Mouse (Mus musculus): Measurements from ENCODE around the gene Aip. TPM values are rescaled to one million over a fixed set of nuclear protein-coding genes. Genes with fewer than 3 reads are reported as not detected.

Aip gene
- polyA plus RNA-seq, 1 experiment from 2014 or later = 104 TPM

DNA sequence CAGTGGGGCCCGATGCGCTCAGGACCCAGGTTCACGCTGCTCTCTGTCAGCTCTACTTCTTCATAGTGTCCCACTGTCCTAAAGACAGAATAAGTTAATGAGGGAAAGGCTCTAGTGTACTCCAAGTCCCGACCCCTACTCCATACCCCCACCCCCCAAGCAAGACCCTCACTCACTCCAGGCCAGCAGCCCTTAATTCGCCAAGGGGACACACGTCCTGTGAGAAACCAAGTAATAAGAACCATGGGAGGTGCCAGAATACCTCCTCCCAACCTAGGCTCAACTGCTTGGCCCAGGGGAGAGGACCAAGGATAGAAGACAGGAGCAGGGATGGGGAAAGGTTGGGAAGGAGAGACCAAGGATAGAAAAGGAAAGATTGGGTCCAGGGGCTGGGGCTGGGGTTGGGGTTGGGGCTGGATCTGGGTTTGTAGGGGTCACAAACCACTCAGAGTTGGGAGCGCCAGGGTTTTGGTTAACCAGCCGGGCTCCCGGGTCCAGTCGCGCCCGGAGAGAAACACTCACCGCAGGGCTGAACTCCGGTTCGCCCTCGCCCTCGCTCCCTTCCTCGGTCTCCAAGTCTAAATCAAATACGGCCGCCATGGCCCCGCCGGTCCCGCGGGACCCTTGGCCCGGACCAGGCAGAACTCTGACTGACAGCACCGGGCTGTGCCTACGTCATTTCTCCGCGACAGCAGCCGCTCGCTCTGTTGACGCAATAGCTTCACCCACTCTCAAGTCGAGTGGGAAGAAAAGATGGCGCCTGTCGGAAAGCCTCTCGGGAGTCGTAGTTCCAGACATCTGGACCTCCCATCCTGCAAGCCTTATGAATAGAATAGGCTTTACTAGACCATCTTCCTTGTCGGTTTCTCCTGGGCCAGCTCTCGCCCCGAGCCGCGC lies 37.2 kb upstream of the Aip start, which contains the start of gene Rps6kb2:
TSS of gene Rps6kb2 (minus strand) at position 709 of the 897 bp plus-strand sequence.
- H3K9ac ChIP-seq = peak within 1 kb of the TSS; percentile 74
- 7% methylated on average over 42 of the region's 42 CpGs for WGBS
- H3K9me3 ChIP-seq = no peaks in the 10 kb centered on the region
- peak within 1 kb of the TSS; percentile 69 for H3K4me3 ChIP-seq
- H3K36me3 ChIP-seq = peaks cover 27% of the 10 kb centered on the region
- peak within 1 kb of the TSS; percentile 74 for H3K27ac ChIP-seq (replicated peaks)
- peak within 1 kb of the TSS; percentile 96 for H3K4me2 ChIP-seq
- H3K27me3 ChIP-seq = no peaks in the 10 kb centered on the region
- ATAC-seq (ENCODE audit: low FRiP score, low read depth) = peak; percentile 91
- H3K4me1 ChIP-seq (replicated peaks) = peaks cover 20% of the 10 kb centered on the region

DNA sequence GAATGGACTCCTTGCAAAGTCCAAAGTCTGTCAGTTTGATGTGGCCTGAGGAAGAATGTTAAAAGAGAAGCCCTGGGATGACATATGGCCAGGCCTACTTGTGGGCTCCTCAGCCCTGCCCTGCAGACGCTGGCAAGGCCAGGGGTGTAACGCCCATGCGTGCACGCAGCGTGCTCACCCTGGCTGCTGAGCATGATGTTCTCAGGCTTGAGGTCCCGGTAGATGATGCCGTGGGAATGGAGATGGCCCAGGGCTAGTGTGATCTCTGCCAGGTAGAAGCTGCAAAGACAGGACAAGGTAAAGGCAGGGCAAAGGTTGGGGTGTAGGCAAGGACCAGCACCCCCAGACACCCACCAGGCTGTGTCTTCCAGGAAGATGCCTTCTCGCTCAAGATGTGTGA lies 33.4 kb upstream of the Aip start:
- Histone ChIP-seq H3K27ac (replicated peaks) (no peak overlapping the region), H3K27me3 (no peaks in the 10 kb centered on the region), H3K36me3 (peaks cover 38% of the 10 kb centered on the region), H3K9me3 (no peaks in the 10 kb centered on the region), H3K4me2 (no peak overlapping the region), H3K4me1 (replicated peaks) (peaks cover 18% of the 10 kb centered on the region), H3K4me3 (no peak overlapping the region), H3K9ac (no peak overlapping the region)
- ATAC-seq (ENCODE audit: low FRiP score, low read depth) = no peak
- WGBS = 98% methylated on average over 8 of the region's 8 CpGs

DNA sequence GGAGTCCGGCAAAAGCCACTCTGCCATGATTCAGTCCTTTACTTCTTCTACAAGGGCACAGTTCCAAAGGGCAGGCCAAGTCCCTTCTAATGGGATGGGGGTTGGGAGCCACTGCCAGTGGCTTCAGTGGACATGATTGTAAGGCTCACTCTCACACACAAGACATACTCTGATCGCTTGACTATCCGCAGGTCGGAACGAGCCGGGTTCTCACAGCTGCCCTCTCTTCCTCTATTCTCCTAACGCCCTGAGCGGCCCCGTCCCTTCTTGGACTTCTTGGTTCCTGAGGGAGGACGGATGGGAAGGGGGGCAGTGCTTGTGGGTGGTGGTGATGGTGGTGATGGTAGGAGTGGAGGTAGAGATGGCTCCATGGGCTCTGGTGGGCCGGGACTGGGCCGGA lies 31.1 kb upstream of the Aip start:
- no peak overlapping the region for H3K4me3 ChIP-seq
- no peak overlapping the region for H3K4me2 ChIP-seq
- H3K27me3 ChIP-seq = no peaks in the 10 kb centered on the region
- H3K9ac ChIP-seq = no peak overlapping the region
- 92% methylated on average over 12 of the region's 12 CpGs for WGBS
- no peaks in the 10 kb centered on the region for H3K9me3 ChIP-seq
- no peak overlapping the region for H3K27ac ChIP-seq (replicated peaks)
- no peak for ATAC-seq (ENCODE audit: low FRiP score, low read depth)
- peaks cover 38% of the 10 kb centered on the region for H3K36me3 ChIP-seq
- 0 out of 2 replicates have a peak, but pooled peaks cover under 1% of the 10 kb centered on the region for H3K4me1 ChIP-seq (replicated peaks)

DNA sequence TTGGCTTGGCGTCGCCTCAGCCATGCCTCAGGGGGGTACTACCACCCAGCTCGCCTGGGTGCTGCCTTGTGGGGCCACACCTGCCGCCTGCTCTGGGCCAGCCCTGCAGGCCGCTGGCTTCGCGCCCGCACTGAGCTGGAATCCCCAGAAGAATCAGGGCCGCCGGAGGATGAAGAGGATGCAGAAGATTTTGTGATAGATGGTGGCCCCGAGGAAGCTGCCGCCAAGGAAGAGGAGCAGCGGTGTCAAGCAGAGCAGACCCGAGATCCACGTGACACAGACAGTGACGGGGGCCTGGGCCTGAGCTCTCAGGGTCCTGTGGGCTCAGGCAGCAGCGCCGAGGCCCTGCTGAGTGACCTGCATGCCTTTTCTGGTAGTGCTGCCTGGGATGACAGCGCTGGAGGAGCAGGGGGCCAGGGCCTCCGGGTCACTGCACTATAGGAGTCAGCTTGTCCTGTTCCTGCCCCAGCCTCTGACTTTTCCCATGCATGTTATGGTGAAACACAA lies 30.5 kb upstream of the Aip start:
- Histone ChIP-seq H3K9ac (no peak overlapping the region), H3K27ac (replicated peaks) (no peak overlapping the region), H3K9me3 (no peaks in the 10 kb centered on the region), H3K4me2 (no peak overlapping the region), H3K27me3 (no peaks in the 10 kb centered on the region), H3K36me3 (peaks cover 40% of the 10 kb centered on the region), H3K4me3 (no peak overlapping the region), H3K4me1 (replicated peaks) (no peaks in the 10 kb centered on the region)
- ATAC-seq (ENCODE audit: low FRiP score, low read depth) = no peak
- 56% methylated on average over 20 of the region's 20 CpGs for WGBS

DNA sequence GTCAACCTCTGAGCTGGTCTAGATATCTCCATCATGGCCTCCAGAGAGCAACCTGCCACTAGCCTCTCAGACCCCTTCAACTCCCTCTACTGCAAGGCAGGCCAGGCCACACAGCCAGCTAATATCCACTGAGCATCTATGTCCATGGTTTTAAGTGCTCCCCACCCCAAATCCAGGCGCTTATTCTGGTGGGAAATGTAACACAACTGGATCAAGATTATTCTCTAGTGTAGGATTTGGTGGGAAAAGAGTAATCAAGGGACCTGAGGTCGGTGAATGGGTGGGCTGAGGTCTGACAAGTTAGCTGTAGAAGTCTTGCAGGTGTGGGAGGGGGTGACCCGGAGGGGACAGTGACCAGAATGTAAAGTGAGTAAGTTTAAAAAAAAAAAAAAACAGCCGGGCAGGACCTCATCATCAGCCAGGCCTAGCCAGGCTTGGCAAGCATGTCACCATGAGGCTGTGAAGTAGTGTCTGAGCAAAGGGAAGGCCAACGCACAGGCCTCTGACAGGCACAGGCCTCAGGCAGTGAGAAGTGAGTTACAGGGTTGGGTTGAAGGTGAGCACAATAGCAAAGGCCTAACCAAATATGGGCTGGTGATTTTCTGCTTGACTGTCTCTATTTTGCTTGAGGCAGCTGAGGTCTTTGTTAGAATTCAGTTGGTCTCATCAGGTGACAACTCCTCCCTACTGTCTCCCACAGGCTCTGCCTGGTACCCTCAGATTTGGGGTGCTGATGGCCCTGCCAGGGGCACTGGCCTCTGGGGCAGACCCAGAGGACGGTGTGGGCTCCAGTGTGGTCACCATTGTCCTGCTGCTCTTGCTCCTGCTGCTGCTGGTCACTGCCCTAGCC lies 29.8 kb upstream of the Aip start:
- H3K4me2 ChIP-seq = no peak overlapping the region
- H3K27ac ChIP-seq (replicated peaks) = no peak overlapping the region
- H3K9me3 ChIP-seq = no peaks in the 10 kb centered on the region
- ATAC-seq (ENCODE audit: low FRiP score, low read depth) = no peak
- H3K36me3 ChIP-seq = peaks cover 37% of the 10 kb centered on the region
- no peaks in the 10 kb centered on the region for H3K27me3 ChIP-seq
- H3K4me3 ChIP-seq = no peak overlapping the region
- 64% methylated on average over 6 of the region's 6 CpGs for WGBS
- no peak overlapping the region for H3K9ac ChIP-seq
- H3K4me1 ChIP-seq (replicated peaks) = 0 out of 2 replicates have a peak, but pooled peaks cover 3% of the 10 kb centered on the region

DNA sequence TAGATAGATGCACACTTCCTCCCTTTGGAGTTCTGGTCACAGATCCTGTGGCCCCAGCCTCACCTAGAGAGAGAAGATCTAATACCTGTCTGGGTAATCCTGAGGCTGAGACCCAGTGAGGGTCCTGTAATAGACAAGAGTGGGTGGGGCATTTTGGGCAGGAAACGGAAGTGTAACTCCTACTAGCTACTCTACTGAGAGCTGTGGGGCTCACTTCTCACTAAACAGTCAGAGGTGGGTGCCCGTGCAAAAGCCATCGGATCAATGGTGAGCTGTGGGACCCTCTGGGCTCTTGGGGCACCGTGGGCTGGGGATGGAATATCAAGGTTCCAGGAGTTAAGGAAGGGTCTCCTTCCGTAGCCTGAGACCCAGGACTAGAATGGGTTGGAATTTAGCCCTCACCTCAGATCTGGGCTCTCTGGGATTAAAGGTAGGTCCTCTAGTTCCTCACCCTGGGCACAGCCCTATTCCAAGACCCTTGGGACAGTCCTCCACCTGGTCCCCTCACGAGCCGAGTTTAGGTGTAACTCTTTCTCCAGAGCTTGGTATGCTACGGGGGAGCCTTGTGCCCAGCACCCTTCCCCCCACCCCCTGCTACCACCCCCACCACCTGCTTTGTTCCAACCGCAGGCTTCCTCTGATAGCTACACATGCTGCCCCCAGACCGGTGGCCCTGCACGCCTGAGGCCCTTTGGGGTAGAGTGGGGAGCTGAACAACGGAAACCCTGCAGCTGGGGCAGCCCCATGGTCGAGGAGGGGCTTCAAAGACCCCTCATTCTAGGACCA lies 29.0 kb upstream of the Aip start:
- H3K27ac ChIP-seq (replicated peaks) = no peak overlapping the region
- H3K27me3 ChIP-seq = no peaks in the 10 kb centered on the region
- peaks cover 34% of the 10 kb centered on the region for H3K36me3 ChIP-seq
- peaks cover 8% of the 10 kb centered on the region for H3K4me1 ChIP-seq (replicated peaks)
- no peak overlapping the region for H3K9ac ChIP-seq
- no peaks in the 10 kb centered on the region for H3K9me3 ChIP-seq
- no peak for ATAC-seq (ENCODE audit: low FRiP score, low read depth)
- WGBS = 78% methylated on average over 13 of the region's 13 CpGs
- H3K4me2 ChIP-seq = no peak overlapping the region
- no peak overlapping the region for H3K4me3 ChIP-seq

DNA sequence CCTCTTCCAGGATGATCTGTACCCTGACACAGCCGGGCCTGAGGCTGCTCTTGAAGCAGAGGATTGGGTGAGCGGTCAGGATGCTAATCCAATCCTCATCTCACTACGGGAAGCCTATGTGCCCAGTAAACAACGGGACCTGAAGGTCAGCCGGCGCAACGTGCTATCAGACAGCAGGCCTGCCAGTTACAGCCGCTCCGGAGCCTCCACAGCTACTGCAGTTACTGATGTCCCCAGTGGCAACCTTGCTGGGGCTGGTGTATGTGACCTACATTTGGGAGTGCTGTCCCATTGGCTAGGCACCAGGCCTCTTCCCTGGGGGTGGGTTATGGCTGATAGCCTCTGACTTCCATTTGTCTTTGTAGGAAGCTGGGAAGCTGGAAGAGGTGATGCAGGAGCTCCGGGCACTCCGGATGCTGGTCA lies 27.6 kb upstream of the Aip start, which contains the start of gene Ptprcap:
TSS of gene Ptprcap (plus strand) at position 373 of the 423 bp plus-strand sequence.
- H3K27ac ChIP-seq (replicated peaks) = no peak within 1 kb of the TSS; the same call in 1 of the 2 replicates
- peaks cover 18% of the 10 kb centered on the region for H3K4me1 ChIP-seq (replicated peaks)
- H3K36me3 ChIP-seq = peaks cover 20% of the 10 kb centered on the region; the same call in 1 of the 2 replicates
- ATAC-seq (ENCODE audit: low FRiP score, low read depth) = no peak
- H3K4me2 ChIP-seq = no peak within 1 kb of the TSS
- no peaks in the 10 kb centered on the region for H3K27me3 ChIP-seq
- no peaks in the 10 kb centered on the region for H3K9me3 ChIP-seq
- 72% methylated on average over 11 of the region's 11 CpGs for WGBS
- H3K4me3 ChIP-seq = no peak within 1 kb of the TSS
- H3K9ac ChIP-seq = no peak within 1 kb of the TSS

DNA sequence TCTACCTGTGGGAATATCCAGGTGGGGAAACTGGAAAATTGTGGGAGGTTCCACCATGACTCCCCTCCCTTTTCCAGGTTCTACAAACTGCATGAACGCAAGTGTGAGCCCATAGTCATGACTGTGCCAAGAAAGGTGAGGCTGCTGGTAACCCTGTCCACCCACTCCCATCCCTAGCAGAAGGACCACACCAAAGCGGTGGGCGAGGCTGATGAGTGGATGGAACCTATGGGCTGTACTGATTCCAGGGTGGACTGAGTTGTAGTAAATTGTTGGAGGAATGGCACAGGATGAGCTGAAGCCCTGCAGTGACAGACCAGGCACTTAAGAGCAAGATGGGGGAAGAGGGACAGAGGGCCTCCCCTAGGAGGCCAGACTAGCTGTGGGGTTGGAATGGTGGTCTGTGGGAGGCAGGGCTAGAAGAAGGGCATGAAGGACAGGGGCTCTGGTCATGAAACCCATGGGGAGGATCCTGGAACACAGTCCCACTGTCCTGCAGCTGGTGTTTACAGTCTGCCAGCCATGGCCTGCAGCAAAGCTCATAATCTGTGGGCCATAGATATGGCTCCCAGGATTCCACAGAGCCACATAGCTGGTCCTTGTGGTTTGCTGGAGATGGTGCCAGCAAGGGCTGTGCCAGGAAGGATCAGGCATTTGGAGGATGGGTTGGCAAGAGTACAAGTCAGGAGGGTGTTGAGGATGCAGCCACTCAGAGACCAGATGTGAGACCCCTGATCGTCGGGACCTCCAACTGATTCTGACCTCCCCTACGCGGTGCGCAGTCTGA lies 27.0 kb upstream of the Aip start:
- Histone ChIP-seq H3K4me1 (replicated peaks) (peaks cover 24% of the 10 kb centered on the region), H3K27ac (replicated peaks) (no peak overlapping the region; the same call in 1 of the 2 replicates), H3K36me3 (peaks cover 14% of the 10 kb centered on the region; the same call in 1 of the 2 replicates), H3K9me3 (no peaks in the 10 kb centered on the region), H3K4me2 (no peak overlapping the region), H3K4me3 (no peak overlapping the region), H3K9ac (no peak overlapping the region), H3K27me3 (no peaks in the 10 kb centered on the region)
- no peak for ATAC-seq (ENCODE audit: low FRiP score, low read depth)
- 85% methylated on average over 8 of the region's 8 CpGs for WGBS

DNA sequence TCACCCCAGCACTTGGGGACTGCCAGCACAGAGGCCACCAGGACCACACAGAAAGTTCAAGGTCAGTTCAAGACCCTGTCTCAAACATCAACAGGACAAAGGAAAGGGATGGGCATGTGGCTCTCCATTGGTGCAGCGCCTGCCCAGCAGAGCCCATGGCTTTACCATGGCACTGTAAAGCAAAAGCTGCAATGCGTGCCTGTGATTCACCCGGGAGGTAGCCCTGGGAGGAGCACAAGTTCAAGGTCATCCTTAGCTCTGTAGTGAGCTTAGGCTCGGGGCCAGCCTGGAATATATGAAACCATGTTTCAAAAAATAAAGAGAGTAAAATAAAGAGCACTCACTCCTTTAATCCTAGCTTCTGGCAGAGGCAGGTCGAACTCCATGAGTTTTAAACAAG lies 26.2 kb upstream of the Aip start:
- 83% methylated on average over 5 of the region's 5 CpGs for WGBS
- H3K27me3 ChIP-seq = no peaks in the 10 kb centered on the region
- peaks cover 26% of the 10 kb centered on the region for H3K4me1 ChIP-seq (replicated peaks)
- ATAC-seq (ENCODE audit: low FRiP score, low read depth) = no peak
- no peaks in the 10 kb centered on the region for H3K9me3 ChIP-seq
- H3K9ac ChIP-seq = no peak overlapping the region
- H3K4me3 ChIP-seq = no peak overlapping the region
- no peak overlapping the region for H3K4me2 ChIP-seq
- H3K36me3 ChIP-seq = peaks cover 10% of the 10 kb centered on the region; the same call in 1 of the 2 replicates
- no peak overlapping the region for H3K27ac ChIP-seq (replicated peaks)

DNA sequence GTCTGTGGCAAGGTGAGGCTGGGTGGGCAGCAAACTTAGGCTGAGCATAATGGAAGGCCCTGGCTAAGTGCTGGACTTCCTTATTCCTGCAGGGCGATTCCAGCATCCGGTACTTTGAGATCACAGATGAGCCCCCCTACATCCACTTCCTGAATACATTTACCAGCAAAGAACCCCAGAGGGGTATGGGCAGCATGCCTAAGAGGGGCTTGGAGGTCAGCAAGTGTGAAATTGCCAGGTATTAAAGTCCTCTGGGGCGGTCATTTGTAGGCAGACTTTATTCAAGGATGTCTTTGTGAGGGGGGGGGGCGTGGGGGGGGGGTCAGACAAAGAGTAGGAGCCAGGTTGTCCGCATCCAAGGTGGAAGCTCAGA lies 25.8 kb upstream of the Aip start:
- H3K27ac ChIP-seq (replicated peaks) = no peak overlapping the region
- no peak for ATAC-seq (ENCODE audit: low FRiP score, low read depth)
- no peak overlapping the region for H3K4me3 ChIP-seq
- no peak overlapping the region for H3K9ac ChIP-seq
- peaks cover 26% of the 10 kb centered on the region for H3K4me1 ChIP-seq (replicated peaks)
- no peaks in the 10 kb centered on the region for H3K9me3 ChIP-seq
- 77% methylated on average over 5 of the region's 5 CpGs for WGBS
- H3K27me3 ChIP-seq = no peaks in the 10 kb centered on the region
- no peak overlapping the region for H3K4me2 ChIP-seq
- H3K36me3 ChIP-seq = peaks cover 6% of the 10 kb centered on the region; the same call in 1 of the 2 replicates

All from hindbrain, embryonic 15.5 days (tissue).